Mouse (Mus musculus) neural tube, embryonic 12.5 days (tissue): ENCODE measurements around the gene Stoml3. TPM values are rescaled to one million over a fixed set of nuclear protein-coding genes. Genes with fewer than 3 reads are reported as not detected.

Source experiments
- ATAC-seq: fragments of 200-750 bp; cut with Nextera tagmentation; 2 replicates; pipeline ENCODE4 v1.8.0; 2017; ENCODE audit warnings: low read depth, mild to moderate bottlenecking, moderate TSS enrichment, moderate library complexity; ENCODE audit not compliant: low FRiP score
- H3K27ac ChIP-seq: fragments of 300-500 bp; sonication (generic); 2 replicates; pipeline ENCODE4 v1.5.1; 2016
- H3K27me3 ChIP-seq: fragments of 300-500 bp; sonication (generic); replicated peaks from 2 replicates; pipeline ENCODE4 v1.6.1; 2016; ENCODE audit warnings: mild to moderate bottlenecking
- H3K36me3 ChIP-seq: fragments of 300-500 bp; sonication (generic); 2 replicates; pipeline ENCODE4 v1.6.1; 2016; ENCODE audit warnings: mild to moderate bottlenecking
- H3K4me1 ChIP-seq: fragments of 300-500 bp; sonication (generic); 2 replicates; pipeline ENCODE4 v1.6.1; 2016
- H3K4me2 ChIP-seq: fragments of 300-500 bp; sonication (generic); replicated peaks from 2 replicates; pipeline ENCODE4 v1.6.1; 2016; ENCODE audit warnings: mild to moderate bottlenecking
- H3K4me3 ChIP-seq: fragments of 300-500 bp; sonication (generic); 2 replicates; pipeline ENCODE4 v1.5.1; 2016
- H3K9ac ChIP-seq: fragments of 300-500 bp; sonication (generic); 2 replicates; pipeline ENCODE4 v1.6.1; 2016; ENCODE audit warnings: mild to moderate bottlenecking
- H3K9me3 ChIP-seq: fragments of 300-500 bp; sonication (generic); 2 replicates; pipeline ENCODE4 v1.6.1; 2016; ENCODE audit warnings: mild to moderate bottlenecking
- WGBS: fragments of 180-500 bp; shearing (Covaris S2); methylation state at CpG from one replicate; pipeline ENCODE4 v1.1.7; 2016; 5-methylcytosine and 5-hydroxymethylcytosine counted together
- polyA plus RNA-seq: library from polyadenylated mRNA; unstranded; fragments of >200 nt; fragmentation: Nextera tagmentation; extraction: Ambion mirVana; gene quantifications from 2 replicates; pipeline ENCODE4 v1.2.1, GENCODE M21; 2016

Stoml3 gene
- polyA plus RNA-seq, 1 experiment from 2014 or later, result 0.14 TPM

DNA sequence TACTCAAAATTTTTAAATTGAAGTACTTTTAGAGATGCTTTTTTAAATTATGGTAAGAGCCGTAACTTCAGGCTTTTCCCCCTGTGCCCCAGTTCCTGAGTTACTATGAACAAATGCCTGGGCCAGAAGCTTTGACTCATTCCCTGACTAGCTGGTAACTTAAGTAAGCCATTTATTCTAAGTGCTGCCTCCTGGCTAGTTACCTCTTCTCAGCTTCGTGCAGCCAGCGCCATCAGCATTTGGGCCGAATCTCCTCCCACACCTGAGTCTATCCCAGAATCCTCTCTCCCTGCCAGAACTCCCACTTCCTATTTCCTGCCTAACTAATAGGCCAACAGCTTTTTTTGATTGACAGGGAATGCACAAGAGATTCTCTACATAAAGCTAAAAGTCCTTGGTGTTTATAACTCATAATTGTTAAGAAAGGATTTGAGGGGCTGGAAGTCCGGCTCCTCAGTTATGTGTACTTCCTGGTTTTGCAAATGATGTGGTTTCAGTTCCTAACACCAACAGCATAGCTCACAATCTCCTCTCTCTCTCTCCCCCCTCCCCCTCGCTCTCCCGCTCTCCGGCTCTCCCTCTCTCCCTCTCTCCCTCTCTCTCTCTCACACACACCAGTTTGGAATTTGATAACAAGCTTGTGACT is 4.9 kb upstream of the Stoml3 start:
- ATAC-seq, result no peak
- Histone ChIP-seq H3K27ac (no peak overlapping the region), H3K4me2 (no peak overlapping the region), H3K27me3 (no peaks in the 10 kb centered on the region), H3K4me1 (no peaks in the 10 kb centered on the region), H3K9me3 (no peaks in the 10 kb centered on the region), H3K36me3 (peaks cover 37% of the 10 kb centered on the region), H3K9ac (no peak overlapping the region), H3K4me3 (no peak overlapping the region)
- 92% methylated on average over 8 of the region's 8 CpGs for WGBS

DNA sequence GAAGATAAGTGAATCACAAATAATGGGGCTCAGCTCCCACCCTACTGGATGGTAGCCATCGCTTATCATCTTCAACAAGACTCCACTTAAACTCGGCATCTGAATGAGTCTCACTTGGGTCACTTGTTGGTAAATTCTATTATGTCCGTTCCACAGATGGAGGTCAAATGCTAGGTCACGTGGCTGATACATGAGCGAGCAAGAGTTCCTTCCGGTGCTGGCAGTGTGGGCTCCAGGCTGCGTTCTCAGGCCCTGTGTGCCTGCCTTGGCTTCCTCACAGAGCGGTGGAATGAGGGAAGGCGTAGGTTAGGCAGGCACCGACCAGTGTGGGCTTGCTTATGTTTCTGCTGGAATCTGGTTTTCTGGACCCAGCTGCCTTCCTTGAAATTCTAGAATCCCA is 1.9 kb upstream of the Stoml3 start:
- ATAC-seq, result no peak
- H3K4me2 ChIP-seq, result no peak overlapping the region
- no peak overlapping the region for H3K9ac ChIP-seq
- WGBS, result 85% methylated on average over 10 of the region's 10 CpGs
- H3K4me1 ChIP-seq, result no peaks in the 10 kb centered on the region
- H3K36me3 ChIP-seq, result peaks cover 12% of the 10 kb centered on the region; the same call in 1 of the 2 replicates
- no peaks in the 10 kb centered on the region for H3K27me3 ChIP-seq
- H3K4me3 ChIP-seq, result no peak overlapping the region
- no peak overlapping the region for H3K27ac ChIP-seq
- no peaks in the 10 kb centered on the region for H3K9me3 ChIP-seq

DNA sequence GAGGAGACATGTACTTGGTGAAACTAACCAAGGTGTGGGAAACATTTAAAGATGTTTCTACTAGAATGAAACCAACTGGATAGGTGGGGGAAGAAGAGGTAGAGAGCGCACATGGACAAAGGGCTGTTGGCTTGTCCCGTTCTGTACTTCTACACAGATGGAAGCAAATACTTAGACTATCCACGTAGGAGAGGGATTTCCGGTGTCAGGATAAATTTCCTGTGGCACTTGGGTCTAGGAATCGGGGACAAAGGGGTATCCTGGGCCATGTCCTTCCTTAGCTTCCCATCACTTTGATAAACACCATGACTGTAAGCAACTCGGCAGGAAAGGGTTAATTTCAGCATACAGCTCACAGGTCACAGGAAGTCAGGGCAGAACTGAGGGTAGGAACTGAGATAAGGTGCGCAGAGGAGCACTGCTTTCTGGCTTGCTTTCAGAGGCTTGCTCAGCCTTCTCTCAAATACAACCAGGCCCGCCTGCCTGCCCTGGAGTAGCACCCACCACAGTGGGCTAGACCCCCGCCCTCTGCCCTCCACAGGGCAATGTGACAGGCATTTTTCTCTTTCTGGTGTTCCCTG is 1.4 kb upstream of the Stoml3 start:
- H3K27me3 ChIP-seq, result no peaks in the 10 kb centered on the region
- no peak overlapping the region for H3K4me3 ChIP-seq
- H3K9ac ChIP-seq, result no peak overlapping the region
- WGBS, result 85% methylated on average over 9 of the region's 9 CpGs
- H3K4me2 ChIP-seq, result no peak overlapping the region
- no peaks in the 10 kb centered on the region for H3K4me1 ChIP-seq
- H3K9me3 ChIP-seq, result no peaks in the 10 kb centered on the region
- no peak for ATAC-seq
- peaks cover 7% of the 10 kb centered on the region; the same call in 1 of the 2 replicates for H3K36me3 ChIP-seq
- H3K27ac ChIP-seq, result no peak overlapping the region

DNA sequence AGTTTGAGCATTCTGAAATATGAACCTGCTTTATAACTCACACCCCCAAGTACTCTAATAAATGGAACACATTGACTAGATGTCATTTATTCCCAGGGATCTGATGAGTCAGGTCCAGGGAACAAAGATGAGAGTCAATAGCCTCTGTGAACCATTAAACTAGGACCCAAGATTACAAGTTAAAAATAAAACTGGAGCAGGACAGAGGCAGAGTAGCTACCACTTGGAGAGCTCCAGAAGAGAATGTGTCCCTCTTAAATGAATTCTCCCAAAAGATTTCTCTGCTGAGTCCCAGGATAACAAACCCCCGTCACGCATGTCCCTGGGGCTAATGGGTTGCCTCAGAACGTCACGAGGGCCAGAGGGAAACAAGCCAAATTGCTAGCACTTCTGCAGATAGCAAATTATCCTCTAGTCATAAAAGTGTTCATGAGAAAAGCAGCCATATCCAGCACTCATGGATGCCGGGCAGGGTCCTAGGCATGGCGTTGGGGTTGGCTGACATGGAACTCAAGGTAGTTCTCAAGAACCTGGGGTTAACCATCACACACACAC is 10.0 kb downstream of the Stoml3 start:
- Histone ChIP-seq H3K9ac (no peak overlapping the region), H3K4me1 (no peaks in the 10 kb centered on the region), H3K4me3 (no peak overlapping the region), H3K27ac (no peak overlapping the region), H3K36me3 (no peaks in the 10 kb centered on the region), H3K4me2 (no peak overlapping the region), H3K27me3 (no peaks in the 10 kb centered on the region), H3K9me3 (no peaks in the 10 kb centered on the region)
- 74% methylated on average over 6 of the region's 6 CpGs for WGBS
- ATAC-seq, result no peak

DNA sequence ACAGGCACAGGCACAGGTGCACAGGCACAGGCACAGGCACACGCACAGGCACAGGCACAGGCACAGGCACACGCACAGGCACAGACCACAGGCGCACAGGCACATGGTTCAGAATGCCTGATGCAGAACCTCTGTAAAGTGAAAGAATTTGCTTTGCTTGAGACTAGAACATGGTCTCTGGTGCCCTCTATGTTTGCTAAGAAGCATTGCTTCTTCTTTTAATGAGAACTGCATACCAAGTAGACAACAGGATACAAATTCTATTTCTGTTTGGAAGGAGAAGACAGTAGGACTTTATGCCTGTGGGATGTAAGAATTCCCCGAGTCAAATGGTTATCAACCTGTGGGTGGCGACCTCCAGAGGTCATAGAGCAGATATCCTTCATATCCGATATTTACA is 14.0 kb downstream of the Stoml3 start:
- ATAC-seq, result no peak
- Histone ChIP-seq H3K4me1 (no peaks in the 10 kb centered on the region), H3K9me3 (no peaks in the 10 kb centered on the region), H3K27ac (no peak overlapping the region), H3K9ac (no peak overlapping the region), H3K36me3 (no peaks in the 10 kb centered on the region), H3K4me2 (no peak overlapping the region), H3K27me3 (no peaks in the 10 kb centered on the region), H3K4me3 (no peak overlapping the region)
- WGBS, result 75% methylated on average over 6 of the region's 6 CpGs

DNA sequence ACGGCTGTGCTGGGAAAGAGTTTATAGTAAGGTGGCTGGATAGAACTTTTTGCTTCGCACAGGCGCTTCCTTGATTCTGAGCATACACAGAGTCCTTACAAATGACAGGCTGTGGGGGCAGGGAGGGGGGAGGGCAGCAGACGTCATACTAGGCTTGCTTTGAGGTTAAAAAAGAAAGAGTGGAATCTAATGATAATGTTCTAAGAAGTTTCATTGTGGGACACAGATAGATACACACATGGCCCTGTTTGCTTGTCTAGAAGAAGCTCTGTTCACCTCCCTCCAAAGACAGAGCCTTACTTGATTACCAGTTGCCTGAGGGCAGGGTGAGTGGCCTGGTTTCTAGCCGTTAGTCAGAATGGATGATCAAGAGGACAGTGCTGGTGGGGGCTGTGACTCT is 24.6 kb downstream of the Stoml3 start:
- 63% methylated on average over 5 of the region's 5 CpGs for WGBS
- Histone ChIP-seq H3K27ac (no peak overlapping the region), H3K9ac (no peak overlapping the region), H3K9me3 (no peaks in the 10 kb centered on the region), H3K4me3 (no peak overlapping the region), H3K27me3 (no peaks in the 10 kb centered on the region), H3K4me2 (no peak overlapping the region), H3K4me1 (no peaks in the 10 kb centered on the region), H3K36me3 (no peaks in the 10 kb centered on the region)
- ATAC-seq, result no peak

DNA sequence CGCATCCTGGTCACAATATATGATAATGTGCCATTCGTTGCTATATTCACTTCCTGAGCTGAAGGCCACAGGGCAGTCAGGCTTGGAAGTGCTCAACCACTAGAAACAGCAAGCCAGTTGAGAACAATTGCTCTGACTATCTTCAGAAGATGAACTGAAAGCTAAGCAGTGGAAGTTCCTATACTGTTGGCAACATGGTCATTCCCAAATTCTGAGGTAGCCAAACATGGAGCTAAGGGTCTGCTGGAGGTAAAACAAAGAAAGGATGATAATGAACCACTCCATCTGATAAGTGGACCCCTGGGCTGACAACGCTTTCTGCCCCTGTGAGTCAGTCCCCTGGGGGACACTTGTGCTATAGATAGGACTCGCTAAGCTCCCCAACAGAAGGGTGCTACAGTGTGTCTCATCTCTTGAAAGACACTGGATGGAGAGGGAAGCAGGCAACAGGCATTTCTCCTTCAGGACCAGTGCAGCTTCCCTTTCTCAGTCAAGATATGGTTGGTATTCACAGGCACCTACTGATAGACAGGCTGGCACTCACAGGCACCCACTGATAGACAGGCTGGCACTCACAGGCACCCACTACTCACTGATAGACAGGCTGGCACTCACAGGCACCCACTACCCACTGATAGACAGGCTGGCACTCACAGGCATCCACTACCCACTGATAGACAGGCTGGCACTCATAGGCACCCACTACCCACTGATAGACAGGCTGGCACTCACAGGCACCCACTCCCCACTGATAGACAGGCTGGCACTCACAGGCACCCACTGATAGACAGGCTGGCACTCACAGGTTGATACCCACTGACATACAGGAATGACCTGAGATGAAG is 26.0 kb downstream of the Stoml3 start:
- H3K9ac ChIP-seq, result no peak overlapping the region
- no peak for ATAC-seq
- H3K4me1 ChIP-seq, result no peaks in the 10 kb centered on the region
- H3K9me3 ChIP-seq, result no peaks in the 10 kb centered on the region
- no peaks in the 10 kb centered on the region for H3K27me3 ChIP-seq
- no peaks in the 10 kb centered on the region for H3K36me3 ChIP-seq
- H3K4me3 ChIP-seq, result no peak overlapping the region
- 87% methylated on average over 4 of the region's 4 CpGs for WGBS
- no peak overlapping the region for H3K27ac ChIP-seq
- no peak overlapping the region for H3K4me2 ChIP-seq

DNA sequence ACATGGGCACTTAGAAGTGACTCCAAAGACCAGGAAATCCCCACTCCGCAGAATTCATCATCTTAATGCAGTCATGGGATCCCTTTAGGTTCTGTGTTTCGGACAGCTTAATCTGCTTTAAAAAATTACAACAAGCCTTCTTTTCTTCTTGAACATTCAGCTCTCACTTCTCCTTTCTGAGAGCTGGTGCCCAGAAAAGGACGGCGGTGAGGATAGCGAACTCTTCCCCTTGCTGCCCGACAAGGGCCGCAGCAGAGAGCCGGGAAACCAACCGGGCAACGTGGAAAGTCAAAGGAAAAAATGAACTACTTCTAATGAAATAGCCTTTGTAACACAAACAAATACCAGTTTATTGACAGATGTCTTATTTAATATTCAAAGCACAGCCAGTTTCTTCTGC is 34.3 kb downstream of the Stoml3 start:
- 82% methylated on average over 10 of the region's 10 CpGs for WGBS
- H3K27me3 ChIP-seq, result no peaks in the 10 kb centered on the region
- H3K9ac ChIP-seq, result no peak overlapping the region
- no peak for ATAC-seq
- no peak overlapping the region for H3K4me3 ChIP-seq
- no peak overlapping the region for H3K27ac ChIP-seq
- no peaks in the 10 kb centered on the region for H3K9me3 ChIP-seq
- no peaks in the 10 kb centered on the region for H3K36me3 ChIP-seq
- H3K4me1 ChIP-seq, result no peaks in the 10 kb centered on the region
- no peak overlapping the region for H3K4me2 ChIP-seq

DNA sequence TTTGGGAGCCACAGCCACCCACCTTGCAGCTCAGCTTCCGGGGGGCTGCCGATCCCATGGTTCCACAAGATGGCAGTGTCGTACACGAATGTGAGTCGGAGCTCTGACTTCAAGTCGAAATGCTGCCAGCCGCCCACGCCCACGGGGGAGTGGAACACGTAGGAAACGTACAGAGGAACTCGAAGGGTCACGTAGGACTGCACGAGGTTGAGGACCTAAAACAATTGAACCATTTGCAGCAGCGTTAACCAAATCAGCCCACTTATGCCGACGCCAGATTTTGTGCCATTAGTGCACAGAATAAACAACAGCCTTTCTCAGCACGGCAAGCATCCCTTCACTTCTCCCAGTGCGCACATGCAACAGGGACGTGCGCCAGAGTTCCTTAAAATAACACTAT is 37.3 kb downstream of the Stoml3 start:
- H3K4me3 ChIP-seq, result peak overlapping the region; percentile 23
- H3K9ac ChIP-seq, result no peak overlapping the region
- whole genome bisulfite sequencing, result 28% methylated on average over 21 of the region's 21 CpGs
- H3K4me2 ChIP-seq, result peak overlapping the region; percentile 57
- no peaks in the 10 kb centered on the region for H3K27me3 ChIP-seq
- 0 out of 2 replicates have a peak, but pooled peaks have one; percentile 33 for ATAC-seq
- no peaks in the 10 kb centered on the region for H3K9me3 ChIP-seq
- H3K36me3 ChIP-seq, result no peaks in the 10 kb centered on the region
- H3K4me1 ChIP-seq, result no peaks in the 10 kb centered on the region
- H3K27ac ChIP-seq, result no peak overlapping the region

DNA sequence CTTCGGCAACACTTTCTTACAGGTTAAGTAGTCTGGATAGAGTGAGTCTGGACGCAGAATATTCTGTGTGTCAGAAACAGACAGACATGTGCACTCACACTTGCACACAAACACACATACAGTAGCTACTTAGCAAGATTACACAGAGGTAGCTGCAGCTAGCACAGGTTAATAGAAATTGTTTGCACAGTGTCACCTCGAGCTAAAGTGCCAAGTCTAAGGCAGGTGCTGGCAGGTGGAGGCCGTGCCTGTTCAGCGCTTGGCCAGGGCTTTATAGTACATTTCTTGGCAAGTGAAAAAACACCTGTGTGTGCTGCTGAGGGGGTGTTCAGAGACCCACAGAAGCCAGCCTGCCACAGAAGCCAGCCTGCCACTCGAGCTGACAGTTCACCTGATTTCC is 41.9 kb downstream of the Stoml3 start:
- no peak overlapping the region for H3K4me2 ChIP-seq
- no peak overlapping the region for H3K27ac ChIP-seq
- no peak for ATAC-seq
- H3K27me3 ChIP-seq, result no peaks in the 10 kb centered on the region
- H3K4me3 ChIP-seq, result no peak overlapping the region
- no peaks in the 10 kb centered on the region for H3K36me3 ChIP-seq
- 83% methylated on average over 6 of the region's 6 CpGs for WGBS
- H3K4me1 ChIP-seq, result no peaks in the 10 kb centered on the region
- no peak overlapping the region for H3K9ac ChIP-seq
- H3K9me3 ChIP-seq, result no peaks in the 10 kb centered on the region

DNA sequence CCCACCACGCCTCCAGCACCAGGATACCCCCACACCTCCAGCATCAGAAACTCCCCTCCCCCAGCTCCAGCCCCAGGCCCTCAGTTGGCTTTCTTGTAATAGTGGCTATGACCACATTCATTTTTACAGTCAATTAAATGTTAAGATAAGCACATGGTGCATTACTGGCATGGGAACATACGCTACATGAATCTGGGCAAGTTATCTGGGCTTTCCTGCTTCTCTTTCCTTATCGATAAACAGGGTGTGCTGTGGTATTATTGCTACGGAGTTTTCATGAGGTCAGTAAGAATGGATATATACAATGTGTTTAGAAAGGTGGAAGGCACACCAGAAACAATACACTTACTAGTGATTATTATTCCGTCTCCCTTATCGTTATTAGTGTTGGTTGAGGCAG is 43.6 kb downstream of the Stoml3 start:
- 91% methylated on average over 6 of the region's 6 CpGs for WGBS
- H3K4me3 ChIP-seq, result no peak overlapping the region
- no peaks in the 10 kb centered on the region for H3K27me3 ChIP-seq
- no peaks in the 10 kb centered on the region for H3K9me3 ChIP-seq
- no peaks in the 10 kb centered on the region for H3K36me3 ChIP-seq
- H3K27ac ChIP-seq, result no peak overlapping the region
- no peaks in the 10 kb centered on the region for H3K4me1 ChIP-seq
- H3K9ac ChIP-seq, result no peak overlapping the region
- ATAC-seq, result no peak
- no peak overlapping the region for H3K4me2 ChIP-seq

DNA sequence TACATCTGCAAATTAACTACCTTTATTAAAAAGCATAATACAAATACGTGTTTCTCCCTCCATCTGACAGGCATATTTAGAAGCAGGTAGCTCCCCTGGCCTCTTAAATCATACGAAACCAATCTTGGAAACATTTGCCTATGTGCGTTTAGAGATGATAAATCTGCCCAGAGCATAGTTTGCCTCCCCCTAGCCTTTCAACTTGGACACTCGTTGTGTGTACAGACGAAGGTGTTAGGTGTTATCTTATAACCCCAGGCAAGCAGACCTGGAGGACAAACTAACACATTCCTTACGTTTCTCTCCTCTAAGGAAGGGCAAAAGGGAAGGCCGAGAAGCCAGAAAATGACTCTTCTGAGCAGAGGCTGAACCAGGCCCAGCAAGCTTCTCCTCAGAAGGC is 64.2 kb downstream of the Stoml3 start:
- Histone ChIP-seq H3K4me1 (no peaks in the 10 kb centered on the region), H3K27me3 (no peaks in the 10 kb centered on the region), H3K27ac (no peak overlapping the region), H3K4me2 (no peak overlapping the region), H3K9me3 (no peaks in the 10 kb centered on the region), H3K4me3 (no peak overlapping the region), H3K9ac (no peak overlapping the region), H3K36me3 (no peaks in the 10 kb centered on the region)
- 80% methylated on average over 7 of the region's 7 CpGs for WGBS
- no peak for ATAC-seq
